Mouse (Mus musculus): ENCODE measurements around the gene Anxa4. TPM values are rescaled to one million over a fixed set of nuclear protein-coding genes. Genes with fewer than 3 reads are reported as not detected.

The Anxa4 gene
- total RNA-seq, 2 experiments from 2014 or later = 6.1 to 6.4 TPM

Other genes starting within 250 kb of the Anxa4 start
- 1 to 10 TPM in 1 of 2 experiments, under 1 TPM in 1; 0.91 to 1.6 TPM for gene Asprv1, start 165.4 kb downstream of the Anxa4 start, total RNA-seq (2021)
- 10 to 100 TPM; 15.1 to 16.4 TPM for gene Mxd1, start 124.4 kb downstream of the Anxa4 start, total RNA-seq (2021)
- 10 to 100 TPM; 56.4 to 63.5 TPM for gene Snrnp27, start 109.1 kb downstream of the Anxa4 start, total RNA-seq (2021)
- 10 to 100 TPM; 37.9 to 40.2 TPM for gene Gmcl1, start 60.2 kb downstream of the Anxa4 start, total RNA-seq (2021)
- gene Aak1, start 55.9 kb upstream of the Anxa4 start, total RNA-seq (2021) = 100 to 1,000 TPM; 276 to 295 TPM
- gene Nfu1, start 215.7 kb upstream of the Anxa4 start, total RNA-seq (2021) = 10 to 100 TPM; 59.3 to 63.0 TPM
- gene Gfpt1, start 249.3 kb upstream of the Anxa4 start, total RNA-seq (2021) = 10 to 100 TPM; 64.1 to 66.4 TPM